Mouse (Mus musculus) thymus, postnatal 0 days (tissue): ENCODE measurements around the gene 1190005I06Rik. TPM values are rescaled to one million over a fixed set of nuclear protein-coding genes. Genes with fewer than 3 reads are reported as not detected.
A peak's percentile ranks its signal among the peaks of the same experiment; 100 is the strongest.

Experiments used
- DNase-seq: peaks from one replicate; pipeline ENCODE4 v3.0.0-alpha.2; 2015; ENCODE audit warnings: low spot score
- polyA plus RNA-seq: library from polyadenylated mRNA; unstranded; fragments of >200 nt; fragmentation: Nextera tagmentation; extraction: Ambion mirVana; gene quantifications from 2 replicates; pipeline ENCODE4 v1.2.1, GENCODE M21; 2015

The 1190005I06Rik gene
- polyA plus RNA-seq, 1 experiment from 2014 or later, result 2.1 TPM

DNA sequence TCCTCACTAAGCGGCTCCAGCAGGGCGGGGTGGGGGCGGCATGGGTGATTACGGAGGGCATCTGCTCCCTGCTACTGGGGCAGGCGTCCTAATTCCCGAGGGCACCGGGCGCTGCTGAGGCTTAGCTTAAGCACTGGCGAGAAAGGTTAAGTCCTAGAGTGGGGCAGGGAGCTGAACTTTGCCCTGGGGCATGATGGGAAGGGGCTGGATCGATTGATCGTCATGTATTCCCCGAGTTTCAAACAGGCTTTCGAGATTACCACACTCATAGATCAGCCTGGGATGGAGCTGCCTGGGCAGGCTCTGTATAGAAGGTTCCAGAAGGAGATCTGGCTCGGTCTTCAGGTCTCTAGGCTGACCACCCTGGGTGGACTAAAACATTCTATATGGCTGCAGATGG lies 25.3 kb downstream of the 1190005I06Rik start:
- DNase-seq, result no peak

DNA sequence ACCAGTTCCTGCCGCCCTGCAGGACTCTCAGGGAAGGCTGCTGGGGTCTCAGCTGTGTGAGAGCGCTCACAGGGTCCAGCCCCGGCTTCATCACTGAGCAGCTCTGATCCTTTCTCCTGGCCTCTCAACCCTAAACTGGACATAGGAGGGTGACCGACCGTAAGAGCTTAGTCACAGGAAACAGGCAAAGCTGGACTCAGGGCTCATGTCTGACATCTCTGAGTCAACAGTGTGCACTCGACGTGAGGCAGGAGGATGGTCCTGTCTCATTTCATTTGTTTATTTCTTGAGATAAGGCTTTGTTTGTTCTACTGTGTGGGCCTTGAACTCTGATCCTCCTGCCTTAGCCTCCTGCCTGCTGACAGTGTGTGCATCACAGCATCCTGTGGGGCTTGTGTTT lies 27.0 kb downstream of the 1190005I06Rik start:
- DNase-seq, result no peak

- DNase-seq, result no peak
Observed at GRCm38 (mm10) chr8:120619235-120620180, 27.9 kb downstream of the 1190005I06Rik start.

GRCm38 (mm10) chr8:120618110-120618509 lies 29.3 kb downstream of the 1190005I06Rik start:
- DNase-seq, result peak; percentile 77

DNA sequence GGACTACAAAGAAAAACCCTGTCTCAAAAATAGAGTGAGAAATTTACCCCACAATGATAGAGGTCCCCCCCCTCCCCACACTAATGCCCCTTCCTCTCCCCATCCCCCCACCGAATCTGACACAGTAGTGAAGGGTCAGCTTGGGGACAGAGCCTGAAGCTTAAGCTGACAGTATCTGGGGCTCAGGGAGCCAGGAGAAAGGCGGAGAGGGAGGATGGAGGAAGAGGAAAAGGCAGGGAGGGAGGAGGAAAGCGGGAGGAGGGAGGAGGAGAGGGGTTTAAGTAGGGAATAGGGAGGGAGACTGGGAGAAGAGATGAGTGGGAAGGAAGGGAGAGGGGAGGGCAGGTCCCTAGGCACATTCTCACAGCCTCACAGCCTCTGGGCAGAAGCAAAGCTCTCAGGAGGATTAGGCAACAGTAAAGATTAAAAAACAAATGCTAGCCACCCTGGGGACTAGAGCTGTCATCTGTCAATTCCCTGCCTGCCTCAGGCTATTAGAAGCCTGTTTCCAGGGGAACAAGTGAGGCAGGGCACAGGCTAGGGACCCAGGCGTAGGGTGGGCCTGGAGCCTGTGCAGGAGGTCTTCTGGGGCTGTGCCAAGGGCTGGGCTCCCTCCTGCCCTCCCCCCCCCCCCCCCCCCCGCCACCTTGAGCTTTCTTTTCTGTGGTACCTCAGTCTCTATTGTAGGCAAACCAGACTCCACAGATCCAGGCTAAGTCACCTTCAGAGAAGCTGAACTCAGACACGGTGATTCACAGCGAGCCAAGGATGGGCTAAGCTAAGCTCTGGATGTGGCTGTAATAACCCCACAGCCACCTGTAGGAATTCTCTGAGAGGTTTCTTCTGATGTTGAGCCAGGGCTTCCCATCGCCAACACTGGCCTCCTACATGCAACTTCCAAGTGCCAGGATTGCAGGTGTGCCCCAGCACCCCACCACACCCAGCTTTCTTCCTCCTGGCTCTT lies 30.5 kb downstream of the 1190005I06Rik start:
- DNase-seq, result no peak

GRCm38 (mm10) chr8:120614491-120614890 lies 32.9 kb downstream of the 1190005I06Rik start:
- no peak for DNase-seq

DNA sequence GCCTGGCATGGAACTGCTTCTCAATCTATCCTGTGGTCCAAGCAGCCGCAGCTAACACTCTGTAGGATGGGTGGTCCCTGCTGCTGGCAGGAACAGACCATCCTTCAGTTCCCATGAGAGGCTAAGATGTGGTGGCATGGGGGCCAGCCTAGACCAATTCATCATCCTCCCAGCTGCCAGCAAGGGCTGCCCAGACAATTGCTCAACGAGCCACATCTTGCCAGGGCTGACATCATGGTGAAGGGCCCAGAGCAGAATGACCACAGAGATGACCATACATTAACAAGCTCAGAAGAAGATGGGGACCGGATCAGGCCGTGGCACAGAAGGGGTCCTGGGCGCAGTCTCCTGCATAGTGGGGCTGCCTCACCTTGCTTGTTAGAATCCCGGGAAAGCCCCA lies 36.6 kb downstream of the 1190005I06Rik start:
- no peak for DNase-seq

GRCm38 (mm10) chr8:120607885-120608284 lies 39.5 kb downstream of the 1190005I06Rik start:
- DNase-seq, result peak; percentile 77

GRCm38 (mm10) chr8:120607460-120607859 lies 40.0 kb downstream of the 1190005I06Rik start:
- DNase-seq, result no peak

DNA sequence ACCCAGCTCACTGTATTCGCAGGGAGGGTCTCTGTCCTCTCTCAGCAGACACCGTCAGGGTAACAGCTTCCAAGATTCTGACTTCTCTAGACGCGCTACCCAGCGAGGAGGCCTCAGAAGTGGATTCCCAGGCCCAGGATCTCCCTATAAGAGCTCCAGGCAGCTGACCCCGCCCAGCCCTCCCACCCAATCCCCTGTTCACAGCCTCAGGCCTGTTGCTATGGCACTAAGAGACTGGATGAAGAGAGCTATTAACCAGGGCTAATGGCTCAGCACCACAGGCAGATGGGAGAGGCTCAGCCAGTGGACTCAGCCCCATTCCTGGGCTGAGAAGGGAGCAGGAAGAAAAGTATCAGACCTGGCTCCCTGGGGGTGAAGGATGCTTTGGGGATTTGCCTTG lies 44.8 kb downstream of the 1190005I06Rik start:
- no peak for DNase-seq

- DNase-seq, result peak; percentile 69
Observed at GRCm38 (mm10) chr8:120599504-120599903, 47.9 kb downstream of the 1190005I06Rik start.

- no peak for DNase-seq
Observed at GRCm38 (mm10) chr8:120598579-120598978, 48.9 kb downstream of the 1190005I06Rik start.

GRCm38 (mm10) chr8:120595963-120596362 lies 51.5 kb downstream of the 1190005I06Rik start:
- peak; percentile 83 for DNase-seq

GRCm38 (mm10) chr8:120594571-120594970 lies 52.9 kb downstream of the 1190005I06Rik start:
- no peak for DNase-seq

- DNase-seq, result no peak
Observed at GRCm38 (mm10) chr8:120591587-120592292, 55.7 kb downstream of the 1190005I06Rik start.

DNA sequence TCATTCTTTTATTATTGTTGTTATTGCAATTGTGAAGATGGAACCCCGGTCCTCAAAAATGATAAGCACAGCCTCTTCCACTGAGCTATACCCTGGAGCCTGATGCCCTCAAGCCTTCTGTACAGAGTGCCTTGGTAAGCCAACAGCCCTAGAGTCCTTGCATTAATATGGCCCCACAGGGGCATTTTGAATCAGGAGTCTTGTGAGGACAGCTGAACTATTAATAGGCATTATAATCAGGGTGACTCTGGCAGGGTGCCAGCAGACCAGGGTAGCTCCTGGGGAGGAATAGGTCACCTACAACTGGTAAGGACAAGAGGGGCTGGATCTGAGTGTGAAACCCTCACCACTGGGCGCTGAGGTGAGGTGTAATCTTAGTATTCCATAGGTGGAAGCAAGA lies 57.5 kb downstream of the 1190005I06Rik start:
- no peak for DNase-seq

DNA sequence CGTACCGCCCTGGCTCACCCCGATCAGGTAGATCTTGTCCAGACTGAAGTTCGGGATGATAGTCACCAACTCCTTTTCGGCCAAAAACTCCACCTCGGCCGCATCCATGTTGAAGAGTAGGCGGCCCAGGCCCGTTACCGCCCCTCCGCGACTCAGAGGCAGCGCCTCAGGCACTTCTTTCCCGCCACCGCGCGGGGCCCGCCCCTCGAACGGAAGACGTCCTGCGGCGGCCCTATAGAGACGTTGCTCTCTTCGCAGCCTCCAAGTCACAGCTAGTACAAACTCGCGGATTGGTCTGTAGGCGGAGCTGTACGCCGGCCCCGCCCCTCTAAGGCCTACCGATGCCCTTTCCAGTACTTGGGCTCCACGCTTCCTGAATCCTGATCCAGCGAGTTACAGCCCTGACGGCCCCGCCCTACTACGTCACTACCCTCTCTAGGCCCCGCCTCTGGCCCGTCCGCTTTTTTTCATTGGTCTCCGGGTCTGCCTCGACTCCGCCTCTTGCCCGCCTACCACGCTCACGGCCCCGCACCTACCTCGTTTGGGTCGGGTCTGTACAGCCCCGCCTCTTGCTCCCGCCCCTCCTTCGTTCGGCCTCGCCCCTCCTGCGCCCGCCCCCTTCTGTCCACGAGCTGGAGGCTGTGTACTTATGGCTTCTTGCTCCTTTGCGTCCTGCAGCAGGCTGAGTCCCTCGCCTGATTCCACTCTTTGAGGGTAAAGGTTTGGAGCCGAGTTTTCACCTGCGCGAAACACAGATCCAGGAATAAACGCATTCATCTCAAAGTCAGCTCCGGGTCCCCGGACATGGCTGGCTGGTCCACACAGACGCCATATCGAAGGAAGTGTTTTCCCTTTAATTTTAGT lies 58.3 kb downstream of the 1190005I06Rik start, which contains the start of gene Gins2:
Gins2 (minus strand) TSS at position 397 of the 864 bp plus-strand sequence.
- peak; percentile 99 for DNase-seq

DNA sequence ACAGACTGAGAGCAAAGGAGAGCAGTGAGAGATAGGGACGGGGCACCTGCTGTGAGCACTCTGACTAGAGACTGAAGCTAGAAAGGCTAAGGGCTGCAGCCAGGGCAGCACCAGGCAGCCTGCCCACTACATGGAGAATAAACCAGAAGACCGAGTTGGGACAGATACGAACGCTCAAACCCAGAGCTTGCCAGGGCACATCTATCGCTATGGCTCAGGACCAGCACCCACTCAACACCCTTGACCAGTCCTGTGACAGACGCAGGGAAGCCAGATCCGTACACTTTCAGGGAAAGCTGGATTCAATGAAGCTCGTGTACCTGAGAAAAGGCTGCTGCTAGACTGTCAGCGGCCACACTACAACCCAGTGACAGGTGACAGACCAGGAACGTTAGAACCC lies 61.9 kb downstream of the 1190005I06Rik start:
- DNase-seq, result no peak

DNA sequence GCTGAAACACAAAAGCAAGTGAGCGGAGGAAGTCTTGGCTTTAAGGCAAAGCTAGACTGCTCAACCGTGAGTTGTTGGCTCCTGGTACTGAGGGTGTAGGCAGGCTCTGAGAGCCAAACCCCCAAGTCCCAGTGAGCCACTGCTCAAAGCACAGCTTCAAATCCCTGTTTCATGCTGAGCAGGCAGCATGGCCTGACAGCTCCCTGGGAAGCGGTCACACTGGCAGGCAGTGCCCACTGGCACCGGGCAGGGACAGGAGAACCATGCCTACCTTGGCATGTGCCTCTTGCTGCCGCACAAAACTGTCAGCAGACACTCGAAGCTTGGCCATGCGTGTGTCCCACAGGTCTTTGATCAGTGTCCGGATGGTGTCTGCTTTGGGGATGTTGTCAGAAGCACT lies 65.6 kb downstream of the 1190005I06Rik start:
- no peak for DNase-seq

GRCm38 (mm10) chr8:120581329-120581728 lies 66.1 kb downstream of the 1190005I06Rik start:
- no peak for DNase-seq
